Mouse (Mus musculus) heart, embryonic 16.5 days (tissue): ENCODE results near the gene Lztr1. TPM values are rescaled to one million over a fixed set of nuclear protein-coding genes. Genes with fewer than 3 reads are reported as not detected.

ENCODE experiments used
- ATAC-seq: fragments of 200-750 bp; cut with Nextera tagmentation; replicated peaks from 2 replicates; pipeline ENCODE4 v1.8.0; 2017; ENCODE audit warnings: moderate number of reproducible peaks; ENCODE audit not compliant: insufficient read depth, low FRiP score; ENCODE audit errors: extremely low read depth
- H3K27ac ChIP-seq: fragments of 300-500 bp; sonication (generic); 2 replicates; pipeline ENCODE4 v1.5.1; 2014; ENCODE audit warnings: mild to moderate bottlenecking, low read length, control low read depth, moderate library complexity
- H3K27me3 ChIP-seq: fragments of 300-500 bp; sonication (generic); 2 replicates; pipeline ENCODE4 v1.6.1; 2014; ENCODE audit warnings: low read length, mixed read lengths; ENCODE audit not compliant: control insufficient read depth, insufficient read depth
- H3K36me3 ChIP-seq: fragments of 300-500 bp; sonication (generic); 2 replicates; pipeline ENCODE4 v1.6.1; 2014; ENCODE audit not compliant: control insufficient read depth, insufficient read depth
- H3K4me1 ChIP-seq: fragments of 300-500 bp; sonication (generic); 2 replicates; pipeline ENCODE4 v1.6.1; 2014; ENCODE audit warnings: low read length, mixed read lengths; ENCODE audit not compliant: control insufficient read depth, insufficient read depth
- H3K4me2 ChIP-seq: fragments of 300-500 bp; sonication (generic); 2 replicates; pipeline ENCODE4 v1.6.1; 2014; ENCODE audit warnings: low read depth, mild to moderate bottlenecking, control low read depth, low read length
- H3K4me3 ChIP-seq: fragments of 300-500 bp; sonication (generic); 2 replicates; pipeline ENCODE4 v1.5.1; 2014; ENCODE audit warnings: mild to moderate bottlenecking, control low read depth, low read length
- H3K9ac ChIP-seq: fragments of 300-500 bp; sonication (generic); 2 replicates; pipeline ENCODE4 v1.6.1; 2014; ENCODE audit warnings: low read length, control low read depth
- H3K9me3 ChIP-seq: fragments of 300-500 bp; sonication (generic); replicated peaks from 2 replicates; pipeline ENCODE4 v1.6.1; 2016; ENCODE audit warnings: low read length; ENCODE audit not compliant: control insufficient read depth
- WGBS: fragments of 180-500 bp; shearing (Covaris S2); extraction: QIAGEN DNeasy Blood & Tissue Kit; methylation state at CpG from one replicate; pipeline ENCODE4 v1.1.7; 2014; 5-methylcytosine and 5-hydroxymethylcytosine counted together
- polyA plus RNA-seq: library from polyadenylated mRNA; unstranded; fragments of >200 nt; fragmentation: Nextera tagmentation; extraction: Ambion mirVana; gene quantifications from 2 replicates; pipeline ENCODE4 v1.2.1, GENCODE M21; 2015

Gene Lztr1
- polyA plus RNA-seq, 1 experiment from 2014 or later: 59.2 TPM

DNA sequence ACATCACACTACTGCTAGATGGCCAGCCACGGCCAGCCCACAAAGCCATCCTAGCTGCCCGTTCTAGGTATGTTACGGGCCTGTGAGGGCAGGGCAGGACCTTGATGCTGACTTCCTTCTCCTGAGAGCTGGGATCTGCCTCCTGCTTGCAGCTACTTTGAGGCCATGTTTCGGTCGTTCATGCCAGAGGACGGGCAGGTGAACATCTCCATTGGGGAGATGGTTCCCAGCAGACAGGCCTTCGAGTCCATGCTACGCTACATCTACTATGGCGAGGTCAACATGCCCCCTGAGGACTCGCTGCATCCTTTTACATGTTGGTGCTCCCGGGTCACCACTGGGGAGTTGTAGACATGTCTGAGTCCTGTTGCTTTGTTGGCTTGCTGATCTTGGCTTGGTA is 15.7 kb downstream of the Lztr1 start:
- WGBS: 94% methylated on average over 11 of the region's 11 CpGs
- no peak overlapping the region for H3K4me3 ChIP-seq
- no peak overlapping the region for H3K27ac ChIP-seq
- H3K36me3 ChIP-seq: peaks cover 68% of the 10 kb centered on the region
- H3K9ac ChIP-seq: no peak overlapping the region
- H3K4me2 ChIP-seq: no peak overlapping the region
- ATAC-seq: no peak
- no peaks in the 10 kb centered on the region for H3K9me3 ChIP-seq
- H3K4me1 ChIP-seq: no peaks in the 10 kb centered on the region
- no peaks in the 10 kb centered on the region for H3K27me3 ChIP-seq

DNA sequence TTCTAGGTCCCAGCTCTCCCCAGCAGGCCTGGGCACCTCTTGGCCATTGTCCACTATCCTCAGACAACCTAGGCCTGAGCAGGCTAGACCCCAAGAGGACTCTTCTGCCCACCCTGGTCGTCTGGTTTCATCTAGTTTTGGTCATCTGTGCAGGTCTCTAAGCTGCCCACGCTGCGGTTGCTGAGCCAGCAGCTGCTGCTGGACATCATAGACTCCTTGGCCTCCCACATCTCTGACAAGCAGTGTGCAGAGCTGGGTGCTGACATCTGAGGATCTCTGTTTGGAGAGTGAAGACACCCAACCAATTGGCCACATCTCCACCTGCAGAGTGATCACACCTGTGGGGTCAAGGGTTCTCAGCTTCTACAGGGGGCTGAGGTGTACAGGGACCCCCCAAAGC is 17.0 kb downstream of the Lztr1 start:
- peaks cover 66% of the 10 kb centered on the region for H3K36me3 ChIP-seq
- H3K4me2 ChIP-seq: no peak overlapping the region
- peaks cover 8% of the 10 kb centered on the region for H3K4me1 ChIP-seq
- no peaks in the 10 kb centered on the region for H3K9me3 ChIP-seq
- no peak overlapping the region for H3K27ac ChIP-seq
- 74% methylated on average over 3 of the region's 3 CpGs for WGBS
- no peak for ATAC-seq
- H3K27me3 ChIP-seq: no peaks in the 10 kb centered on the region
- no peak overlapping the region for H3K9ac ChIP-seq
- no peak overlapping the region for H3K4me3 ChIP-seq

DNA sequence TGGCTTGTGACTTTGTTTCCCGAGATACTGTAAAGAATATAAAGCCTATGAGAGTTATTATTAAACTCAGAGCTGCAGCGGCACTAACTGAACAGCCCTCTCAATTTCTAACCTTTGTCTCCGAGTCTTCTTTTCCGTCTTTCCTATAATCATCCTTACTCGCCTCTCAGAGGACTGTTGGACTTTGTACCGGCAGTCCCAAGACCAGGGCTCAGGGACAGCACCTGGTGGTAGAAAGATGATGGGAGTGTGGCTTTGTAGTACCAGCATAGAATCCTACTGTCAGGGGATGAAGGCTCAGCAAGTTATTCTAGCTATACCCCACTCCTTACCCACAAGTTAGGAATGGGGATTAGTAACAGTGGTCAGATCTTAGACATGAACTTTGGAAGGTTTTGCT is 17.7 kb downstream of the Lztr1 start:
- no peak overlapping the region for H3K27ac ChIP-seq
- no peak overlapping the region for H3K4me2 ChIP-seq
- no peak overlapping the region for H3K4me3 ChIP-seq
- no peaks in the 10 kb centered on the region for H3K27me3 ChIP-seq
- H3K36me3 ChIP-seq: peaks cover 59% of the 10 kb centered on the region
- WGBS: 91% methylated on average over 6 of the region's 6 CpGs
- H3K9ac ChIP-seq: no peak overlapping the region
- H3K9me3 ChIP-seq: no peaks in the 10 kb centered on the region
- peaks cover 8% of the 10 kb centered on the region for H3K4me1 ChIP-seq
- no peak for ATAC-seq

DNA sequence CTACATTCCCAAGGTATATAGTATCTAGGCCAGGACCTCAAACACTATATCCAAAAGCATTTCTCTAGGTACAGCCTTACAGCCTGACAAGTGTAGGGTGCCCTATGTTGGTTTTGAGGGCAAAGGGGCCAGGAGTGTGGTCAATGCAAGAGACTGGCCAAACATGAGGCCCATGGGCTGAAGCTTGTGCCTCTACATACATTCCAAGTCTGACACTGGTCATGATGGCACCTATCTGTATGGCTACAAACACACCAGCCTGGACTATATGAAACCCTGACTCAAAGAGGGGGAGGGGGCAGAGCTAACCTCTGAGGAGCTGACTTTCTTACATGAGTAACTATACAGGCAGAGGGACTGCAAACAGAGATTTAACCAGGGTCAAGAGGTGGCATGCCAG is 19.1 kb downstream of the Lztr1 start:
- no peak for ATAC-seq
- peaks cover 46% of the 10 kb centered on the region for H3K36me3 ChIP-seq

DNA sequence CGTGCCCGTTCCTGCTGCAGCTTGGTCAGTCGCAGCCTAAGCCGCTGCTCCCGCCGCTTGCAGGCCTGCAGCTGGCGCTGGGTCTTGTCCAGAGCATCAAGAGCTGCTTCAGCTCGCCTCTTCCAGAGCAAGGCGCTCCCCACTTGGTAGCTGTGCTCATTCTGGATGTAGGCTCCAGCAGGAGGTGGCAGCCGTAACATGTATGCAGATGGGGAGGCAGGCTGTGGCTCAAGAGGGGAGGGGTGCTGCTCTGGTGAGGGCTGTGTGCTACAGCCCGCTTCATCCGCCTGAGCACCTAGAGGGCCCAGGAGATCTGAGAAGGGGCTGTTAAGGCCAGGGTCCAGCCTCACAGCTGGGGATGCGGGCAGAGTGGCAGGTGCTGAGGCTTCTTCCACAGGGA is 19.8 kb downstream of the Lztr1 start:
- ATAC-seq: no peak
- Histone ChIP-seq H3K27me3 (no peaks in the 10 kb centered on the region), H3K4me3 (no peak overlapping the region), H3K4me2 (no peak overlapping the region), H3K9ac (no peak overlapping the region), H3K4me1 (peaks cover 13% of the 10 kb centered on the region), H3K27ac (no peak overlapping the region), H3K36me3 (peaks cover 40% of the 10 kb centered on the region), H3K9me3 (no peaks in the 10 kb centered on the region)
- 82% methylated on average over 13 of the region's 13 CpGs for WGBS

More for the DNA sequence above, 19.1 kb downstream of the Lztr1 start:
- Histone ChIP-seq H3K9me3 (no peaks in the 10 kb centered on the region), H3K4me2 (no peak overlapping the region), H3K9ac (no peak overlapping the region), H3K27me3 (no peaks in the 10 kb centered on the region), H3K4me3 (no peak overlapping the region), H3K4me1 (peaks cover 13% of the 10 kb centered on the region), H3K27ac (no peak overlapping the region)

DNA sequence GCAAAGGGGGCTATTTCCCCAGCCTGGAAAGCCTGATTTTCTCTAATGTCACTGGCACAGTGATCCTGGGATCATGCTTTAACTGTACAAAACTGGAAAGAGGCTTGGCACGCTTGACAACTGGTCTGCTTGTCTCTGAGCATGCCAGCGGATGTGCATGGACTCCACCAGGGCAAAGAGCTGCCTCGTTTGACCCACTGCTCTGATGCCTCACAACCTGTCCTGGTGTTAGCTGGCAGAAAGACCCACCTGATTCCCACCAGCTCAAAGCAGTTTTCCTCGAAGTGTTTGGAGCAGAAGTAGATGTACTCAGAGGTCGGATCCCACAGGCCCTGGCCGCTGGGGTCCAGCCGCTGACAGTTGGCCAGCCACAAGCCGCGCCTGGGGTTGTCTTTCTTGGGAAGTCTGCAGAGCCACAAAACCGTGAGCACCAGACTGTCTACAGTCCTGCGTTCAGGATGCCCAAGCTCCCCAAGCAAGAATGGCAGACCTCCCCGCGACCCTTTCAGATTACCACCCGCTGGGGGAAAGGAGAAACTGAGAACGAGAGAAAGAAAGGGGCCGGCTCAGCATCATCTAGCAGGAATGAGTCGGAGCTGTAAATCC is 21.6 kb downstream of the Lztr1 start:
- no peaks in the 10 kb centered on the region for H3K9me3 ChIP-seq
- ATAC-seq: no peak
- H3K4me1 ChIP-seq: peaks cover 13% of the 10 kb centered on the region

DNA sequence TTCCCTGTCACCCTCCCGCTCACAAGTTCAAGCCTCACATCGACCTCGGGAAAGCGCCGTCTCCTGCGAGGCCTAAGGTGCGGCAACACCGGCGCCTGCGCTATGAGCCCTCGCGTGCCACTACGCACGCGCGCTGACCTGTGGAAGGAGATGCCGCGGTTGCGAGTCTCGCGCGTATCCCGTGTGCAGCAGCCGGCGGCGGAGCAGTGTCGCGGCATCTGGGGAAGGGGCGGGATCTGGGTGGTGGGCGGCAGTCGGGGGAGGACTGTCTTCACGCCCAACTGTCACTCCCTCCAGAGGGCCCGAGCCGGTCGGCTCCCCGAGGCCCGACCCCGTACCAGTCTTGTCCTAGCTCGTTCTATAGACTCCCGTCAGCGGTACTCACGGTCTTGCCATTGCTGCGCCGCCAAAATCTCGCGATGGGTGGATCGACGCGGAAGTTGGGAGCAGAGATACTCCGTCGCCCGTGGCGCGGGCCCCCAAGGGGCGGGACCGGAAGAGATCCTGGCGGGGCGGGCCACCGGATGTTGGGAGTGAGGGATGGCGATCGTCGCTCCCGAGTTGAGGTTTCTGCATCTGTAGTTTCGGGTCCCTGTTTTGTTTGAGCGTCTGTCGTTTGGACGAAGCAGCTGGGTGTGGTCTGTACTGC is 22.3 kb downstream of the Lztr1 start, which contains the start of gene Thap7:
Thap7 (minus strand) TSS at position 497 of the 649 bp plus-strand sequence.
- H3K27me3 ChIP-seq: no peaks in the 10 kb centered on the region
- peaks cover 13% of the 10 kb centered on the region for H3K4me1 ChIP-seq
- H3K27ac ChIP-seq: peak within 1 kb of the TSS; percentile 96
- peak within 1 kb of the TSS; percentile 86 for H3K9ac ChIP-seq
- ATAC-seq: peak; percentile 95
- H3K36me3 ChIP-seq: peaks cover 24% of the 10 kb centered on the region
- WGBS: under 1% methylated on average over 67 of the region's 67 CpGs
- peak within 1 kb of the TSS; percentile 84 for H3K4me3 ChIP-seq
- H3K9me3 ChIP-seq: no peaks in the 10 kb centered on the region
- H3K4me2 ChIP-seq: peak within 1 kb of the TSS; percentile 89

More for the DNA sequence above, 21.6 kb downstream of the Lztr1 start:
- Histone ChIP-seq H3K4me2 (peak overlapping the region; percentile 89), H3K36me3 (peaks cover 30% of the 10 kb centered on the region), H3K9ac (peak overlapping the region; percentile 86), H3K27me3 (no peaks in the 10 kb centered on the region), H3K27ac (peak overlapping the region; percentile 96), H3K4me3 (peak overlapping the region; percentile 84)
- WGBS: 12% methylated on average over 17 of the region's 17 CpGs

DNA sequence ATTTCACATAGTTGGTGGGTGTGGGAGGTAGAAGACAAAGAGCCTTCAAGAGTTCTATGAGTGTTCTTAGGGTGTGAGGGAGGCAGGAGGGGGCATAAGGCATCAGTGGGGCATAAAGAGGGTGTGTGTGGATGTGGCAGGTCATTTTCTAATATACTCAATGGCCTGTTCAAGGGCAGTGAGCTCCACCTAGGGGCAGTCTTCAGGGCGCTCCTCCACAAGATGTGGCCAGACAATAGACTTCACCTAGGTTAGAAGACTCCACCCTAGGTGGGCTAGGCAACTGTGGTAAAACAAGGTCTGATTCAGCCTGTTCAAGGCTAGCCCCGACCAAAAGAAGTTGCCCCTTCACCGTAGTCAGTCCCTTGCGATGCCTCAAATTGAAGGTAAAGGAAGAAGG is 23.8 kb downstream of the Lztr1 start:
- WGBS: 54% methylated on average over 4 of the region's 4 CpGs
- no peak overlapping the region for H3K4me2 ChIP-seq

DNA sequence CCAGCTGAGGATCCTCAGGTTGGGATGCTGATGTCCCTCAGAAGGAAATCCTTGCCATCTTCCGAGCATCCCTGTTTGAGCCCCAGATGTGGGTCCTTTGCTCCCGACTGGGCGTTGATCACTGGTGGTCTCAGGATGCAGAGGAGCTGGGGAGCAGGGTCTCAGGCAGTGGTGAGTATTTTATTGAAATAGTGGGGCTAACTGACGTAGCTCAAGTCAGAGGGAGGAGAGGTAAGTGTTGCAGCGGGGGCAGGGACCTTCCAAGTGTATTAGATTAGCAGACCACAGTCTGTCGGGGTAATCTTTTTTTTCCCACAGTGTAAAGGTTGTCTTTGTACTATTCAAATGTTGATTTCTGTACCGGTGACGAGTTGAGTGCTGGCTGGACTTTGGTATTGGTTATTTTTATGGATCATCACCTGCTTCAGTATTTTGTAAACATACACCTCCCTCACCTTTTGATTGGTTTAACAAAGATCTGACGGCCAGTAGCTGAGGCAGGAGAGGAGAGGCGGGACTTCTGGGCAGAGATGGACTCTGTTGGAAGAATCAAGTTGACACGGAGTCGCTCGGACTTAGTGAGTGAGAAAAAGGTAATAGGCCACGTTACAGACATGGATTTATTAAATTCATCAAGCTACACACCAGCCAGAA is 24.3 kb downstream of the Lztr1 start:
- H3K9ac ChIP-seq: no peak overlapping the region
- WGBS: 61% methylated on average over 14 of the region's 14 CpGs
- ATAC-seq: no peak
- no peak overlapping the region for H3K4me3 ChIP-seq
- 0 out of 2 replicates have a peak, but pooled peaks cover 2% of the 10 kb centered on the region for H3K9me3 ChIP-seq
- no peaks in the 10 kb centered on the region for H3K27me3 ChIP-seq
- H3K4me2 ChIP-seq: no peak overlapping the region
- peaks cover 13% of the 10 kb centered on the region for H3K4me1 ChIP-seq
- peaks cover 5% of the 10 kb centered on the region for H3K36me3 ChIP-seq
- H3K27ac ChIP-seq: no peak overlapping the region

More for the DNA sequence above, 23.8 kb downstream of the Lztr1 start:
- no peak for ATAC-seq
- Histone ChIP-seq H3K4me3 (no peak overlapping the region), H3K4me1 (peaks cover 13% of the 10 kb centered on the region), H3K27me3 (no peaks in the 10 kb centered on the region), H3K36me3 (peaks cover 11% of the 10 kb centered on the region), H3K9me3 (0 out of 2 replicates have a peak, but pooled peaks cover 2% of the 10 kb centered on the region), H3K9ac (no peak overlapping the region), H3K27ac (no peak overlapping the region)
